In genomic region chr2:5287044-5287380, GRCm38 (mm10) we compare ENCODE assay signal across 14 mouse cellular contexts.
DNase-seq lines count a peak whose midpoint lies in the region; ATAC-seq and TF ChIP-seq lines count a peak whose summit lies in the region.
"Had no signal": no experiment of that assay in that cellular context is flagged by ENCODE, and none has a peak within 500 bp of the region (broad histone marks: within the 10 kb centered on the region; RNA-seq: fewer than 3 reads in every experiment).

No protein-coding gene starts in this region.

- no peak overlapping the region for H3K9ac ChIP-seq in kidney, postnatal 0 days (ENCODE audit: low read depth, low read length)
- H3K9ac ChIP-seq in intestine, embryonic 15.5 days = no peak overlapping the region
- H3K9ac ChIP-seq in stomach, embryonic 14.5 days (replicated peaks; ENCODE audit: low read depth, low read length) = no peak overlapping the region
- H3K9ac ChIP-seq: embryonic facial prominence, embryonic 13.5 days; forebrain, embryonic 15.5 days; hindbrain, embryonic 12.5 days; liver, embryonic 13.5 days had no signal

- H3K4me1 ChIP-seq in kidney, postnatal 0 days (replicated peaks; ENCODE audit: insufficient read depth, low read length) = peaks cover 13% of the 10 kb centered on the region
- peaks cover 9% of the 10 kb centered on the region; the same call in 1 of the 2 replicates for H3K4me1 ChIP-seq in intestine, embryonic 15.5 days (replicated peaks)
- H3K4me1 ChIP-seq in stomach, embryonic 14.5 days (ENCODE audit: control insufficient read depth, insufficient read depth, low read length) = no peaks in the 10 kb centered on the region; the same call in 1 of the 2 replicates
- H3K4me1 ChIP-seq: forebrain, embryonic 15.5 days; hindbrain, embryonic 12.5 days; liver, embryonic 13.5 days had no signal

- no peak overlapping the region for H3K4me2 ChIP-seq in kidney, postnatal 0 days (ENCODE audit: low read length)
- no peak overlapping the region for H3K4me2 ChIP-seq in intestine, embryonic 15.5 days (replicated peaks)
- H3K4me2 ChIP-seq in stomach, embryonic 14.5 days (replicated peaks; ENCODE audit: low read depth, low read length) = no peak overlapping the region
- H3K4me2 ChIP-seq: embryonic facial prominence, embryonic 13.5 days; forebrain, embryonic 15.5 days; hindbrain, embryonic 12.5 days; liver, embryonic 13.5 days had no signal

- H3K27me3 ChIP-seq in kidney, postnatal 0 days (ENCODE audit: insufficient read depth, low read length) = no peaks in the 10 kb centered on the region
- H3K27me3 ChIP-seq in intestine, embryonic 15.5 days (replicated peaks) = no peaks in the 10 kb centered on the region
- no peaks in the 10 kb centered on the region for H3K27me3 ChIP-seq in stomach, embryonic 14.5 days (ENCODE audit: control insufficient read depth, insufficient read depth, low read length)
- H3K27me3 ChIP-seq: embryonic facial prominence, embryonic 13.5 days; forebrain, embryonic 15.5 days; hindbrain, embryonic 12.5 days; liver, embryonic 13.5 days had no signal

- WGBS in kidney, postnatal 0 days = 67% methylated on average over 3 of the region's 3 CpGs
- WGBS in intestine, embryonic 15.5 days = 64% methylated on average over 3 of the region's 3 CpGs
- 69% methylated on average over 3 of the region's 3 CpGs for WGBS in stomach, embryonic 14.5 days

- no peak for TF ChIP-seq CTCF in kidney, postnatal 0 days (IDR thresholded peaks at IDR 0.05; ENCODE audit: low read depth)

- peak; percentile 8 for DNase-seq in adrenal gland, adult 2 months
- DNase-seq in adrenal gland, postnatal 36 days = no peak
- peak; percentile 38 for DNase-seq in kidney, postnatal 0 days (ENCODE audit: low spot score)
- DNase-seq in kidney, adult 11 months = no peak
- no peak for DNase-seq in urinary bladder, postnatal 25 days (ENCODE audit: low spot score)
- no peak for DNase-seq in left cerebral cortex, postnatal 36 days (ENCODE audit: low spot score in 2 of 2)
- DNase-seq: cerebellum, adult 9-11 months; gastrocnemius, postnatal 14 days; liver, embryonic 13.5 days had no signal

- H3K9me3 ChIP-seq in kidney, postnatal 0 days (replicated peaks; ENCODE audit: low read length) = no peaks in the 10 kb centered on the region; the same call in 1 of the 2 replicates
- H3K9me3 ChIP-seq in intestine, embryonic 15.5 days = no peaks in the 10 kb centered on the region
- H3K9me3 ChIP-seq in stomach, embryonic 14.5 days (ENCODE audit: control insufficient read depth, low read depth, low read length) = no peaks in the 10 kb centered on the region
- H3K9me3 ChIP-seq: embryonic facial prominence, embryonic 13.5 days; forebrain, embryonic 15.5 days; hindbrain, embryonic 12.5 days; liver, embryonic 13.5 days had no signal

- H3K27ac ChIP-seq in kidney, postnatal 0 days = peak overlapping the region; percentile 66
- peak overlapping the region; percentile 51 for H3K27ac ChIP-seq in intestine, embryonic 15.5 days
- H3K27ac ChIP-seq in stomach, embryonic 14.5 days (ENCODE audit: low read length) = peak overlapping the region; percentile 62; the same call in 1 of the 2 replicates
- H3K27ac ChIP-seq: embryonic facial prominence, embryonic 13.5 days; forebrain, embryonic 15.5 days; hindbrain, embryonic 12.5 days; liver, embryonic 13.5 days had no signal

- no peak overlapping the region for H3K4me3 ChIP-seq in kidney, postnatal 0 days (replicated peaks; ENCODE audit: low read depth, low read length)
- no peak overlapping the region for H3K4me3 ChIP-seq in intestine, embryonic 15.5 days (replicated peaks)
- H3K4me3 ChIP-seq in stomach, embryonic 14.5 days (ENCODE audit: low read depth, low read length) = no peak overlapping the region
- H3K4me3 ChIP-seq: embryonic facial prominence, embryonic 13.5 days; forebrain, embryonic 15.5 days; hindbrain, embryonic 12.5 days; liver, embryonic 13.5 days had no signal

- H3K36me3 ChIP-seq in kidney, postnatal 0 days (ENCODE audit: insufficient read depth, low read length) = no peaks in the 10 kb centered on the region
- H3K36me3 ChIP-seq in intestine, embryonic 15.5 days = no peaks in the 10 kb centered on the region
- H3K36me3 ChIP-seq in stomach, embryonic 14.5 days (ENCODE audit: control insufficient read depth, insufficient read depth, low read length) = no peaks in the 10 kb centered on the region
- H3K36me3 ChIP-seq: embryonic facial prominence, embryonic 13.5 days; forebrain, embryonic 15.5 days; hindbrain, embryonic 12.5 days; liver, embryonic 13.5 days had no signal

- intact Hi-C loops in left cerebral cortex, postnatal 36 days (cut with DNase I) = no loop called here

- no peak for ATAC-seq in kidney, postnatal 0 days (replicated peaks; ENCODE audit: low FRiP score, low read depth)
- ATAC-seq in intestine, embryonic 15.5 days = no peak
- no peak for ATAC-seq in stomach, embryonic 14.5 days (ENCODE audit: insufficient number of reproducible peaks, insufficient read depth, low FRiP score, low read depth)
- ATAC-seq: forebrain, embryonic 15.5 days had no signal

Comparison
In these comparisons a context has a peak if more than half of its experiments do, and no peak if none do; other contexts are left out.
1. DNase-seq: peak in adrenal gland, adult 2 months (single experiment) and kidney, postnatal 0 days (single experiment); none in adrenal gland, postnatal 36 days (0 of 2), kidney, adult 11 months (single experiment), urinary bladder, postnatal 25 days (single experiment) and left cerebral cortex, postnatal 36 days (0 of 2).
2. Peak in every context shown above with its lines, with median percentiles within 50 percentile points of each other: H3K27ac ChIP-seq.